8 mouse cellular contexts compared by ENCODE assay signal in the genomic region with DNA sequence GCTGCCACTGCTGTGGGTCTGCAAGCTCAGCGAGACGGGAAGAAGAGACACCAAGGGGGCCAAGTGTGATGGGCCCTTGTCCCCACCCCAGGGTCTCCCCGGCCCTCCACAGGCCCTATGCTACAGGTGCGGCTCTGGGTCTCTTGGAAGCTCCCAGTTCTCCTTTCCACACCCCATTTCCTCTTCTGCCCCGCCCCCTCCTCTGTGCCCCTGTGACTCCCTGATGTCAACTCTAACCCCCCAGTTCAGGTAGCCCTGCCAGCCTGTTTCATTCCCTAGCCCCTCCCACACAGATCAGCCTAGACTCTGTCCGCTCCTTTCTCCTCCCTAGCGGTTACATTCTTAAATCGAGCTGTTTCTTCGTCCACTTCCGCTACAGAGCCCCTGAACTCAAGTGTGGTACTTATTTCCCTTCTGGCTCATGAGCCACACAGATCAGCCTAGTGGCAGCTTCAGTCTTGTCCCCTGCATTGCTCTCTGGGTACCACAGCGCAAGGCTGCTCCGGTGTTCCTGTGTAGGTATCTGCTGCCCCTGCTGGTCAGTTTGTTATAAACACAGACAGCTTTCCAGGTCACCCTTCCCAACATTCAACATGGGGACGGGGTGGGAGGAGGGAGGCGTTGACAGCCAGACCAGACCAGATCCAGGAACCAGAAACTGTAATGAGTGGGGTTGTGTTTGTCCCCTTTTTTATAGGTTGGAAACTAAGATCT. TPM values are rescaled to one million over a fixed set of nuclear protein-coding genes. Genes with fewer than 3 reads are reported as not detected.
DNase-seq lines count a peak whose midpoint lies in the region; ATAC-seq lines count a peak whose summit lies in the region.

No protein-coding gene starts in this region.

- DNase-seq in ZHBTc4 (ENCODE audit: low read depth, low spot score), result peak; percentile 97
- DNase-seq in gastrocnemius, postnatal 10 days, result peak; percentile 72
- peak; percentile 72 for DNase-seq in induced T-regulatory cell, adult 2 months (ENCODE audit: low read depth)
- DNase-seq in left cerebral cortex, adult 8-10 months (ENCODE audit: low spot score in 2 of 2), result peak; percentile 42 to 77
- peak; percentile 85 to 88 for DNase-seq in right cerebral cortex, adult 2 months (ENCODE audit: low spot score in 2 of 2)
- peak; percentile 39 for DNase-seq in urinary bladder, adult 2 months (ENCODE audit: low spot score)

- peak; percentile 96 for ATAC-seq in common myeloid progenitor, adult 5-6 weeks (replicated peaks; ENCODE audit: low read depth, poor library complexity, severe bottlenecking)
- peak; percentile 78 for ATAC-seq in megakaryocyte, adult 5-6 weeks (ENCODE audit: poor library complexity, severe bottlenecking)

RNA-seq across cellular contexts. Expression of a gene that starts 26.3 kb away (rescaled TPM):
- 6.5 and 8.9 TPM in 2 replicates for total RNA-seq in common myeloid progenitor, adult 5-6 weeks (2017)
- 10 to 100 TPM; 51.8 to 53.6 TPM for total RNA-seq in gastrocnemius, postnatal 10 days (2021)
- total RNA-seq in left cerebral cortex, adult 8-10 months (2022), result 10 to 100 TPM; 81.0 to 85.8 (median 83.3) TPM
- 19.7 and 25.4 TPM in 2 replicates for total RNA-seq in megakaryocyte, adult 5-6 weeks (2015)
- 12.5 and 15.9 TPM in 2 replicates for total RNA-seq in megakaryocyte, adult 5-6 weeks (2017)
- polyA plus RNA-seq in urinary bladder, adult 2 months (2012; rRNA removed), result 30.0 and 73.4 TPM in 2 replicates

RNA-seq across cellular contexts. Expression of a gene that starts 39.6 kb away (rescaled TPM):
- total RNA-seq in common myeloid progenitor, adult 5-6 weeks (2017), result not detected in 2 replicates
- 10 to 100 TPM in 1 of 2 experiments, 1 to 10 TPM in 1; 2.7 to 20.8 TPM for total RNA-seq in gastrocnemius, postnatal 10 days (2021)
- total RNA-seq in left cerebral cortex, adult 8-10 months (2022), result 10 to 100 TPM in 3 of 4 experiments, 1 to 10 TPM in 1; 7.6 to 12.8 (median 11.6) TPM
- total RNA-seq in megakaryocyte, adult 5-6 weeks (2015), result 0.09 TPM in 1 of 2 replicates, not detected in the other
- 0.16 TPM in 1 of 2 replicates, not detected in the other for total RNA-seq in megakaryocyte, adult 5-6 weeks (2017)
- polyA plus RNA-seq in urinary bladder, adult 2 months (2012; rRNA removed), result 96.6 and 104 TPM in 2 replicates

Comparison
In these comparisons a context has a peak if more than half of its experiments do, and no peak if none do; other contexts are left out.
1. Peak in every context shown above with its lines: DNase-seq and ATAC-seq.
2. DNase-seq: peak in every context shown above with its lines; median percentile 97 in ZHBTc4; 86 in right cerebral cortex, adult 2 months; 72 in gastrocnemius, postnatal 10 days; 72 in induced T-regulatory cell, adult 2 months; 60 in left cerebral cortex, adult 8-10 months; 39 in urinary bladder, adult 2 months.